Mouse (Mus musculus) heart, adult 2 months (tissue): ENCODE results near the gene Tbkbp1.

ENCODE experiments used
- CTCF ChIP-seq: fragments of 200-600 bp; IDR thresholded peaks from 2 replicates; pipeline ENCODE4 v1.8.1; 2022; ENCODE audit warnings: antibody characterized with exemption, mild to moderate bottlenecking, moderate library complexity
- EP300 ChIP-seq: fragments of 200-500 bp; IDR thresholded peaks from 2 replicates; pipeline ENCODE4 v1.6.1; 2011; ENCODE audit warnings: low read depth, low read length, control low read depth; ENCODE audit not compliant: insufficient read depth
- POLR2A ChIP-seq: fragments of 200-500 bp; IDR thresholded peaks from 2 replicates; pipeline ENCODE4 v1.6.1; 2011; ENCODE audit warnings: mild to moderate bottlenecking, low read depth, low read length, control low read depth; ENCODE audit not compliant: insufficient read depth

- no peak for TF ChIP-seq POLR2A
- no peak for TF ChIP-seq CTCF
- no peak for TF ChIP-seq EP300
Measured at GRCm38 (mm10) chr11:97152023-97152426, 730 bp upstream of the Tbkbp1 start.
